ENCODE assay signal across 9 mouse cellular contexts in the genomic region with DNA sequence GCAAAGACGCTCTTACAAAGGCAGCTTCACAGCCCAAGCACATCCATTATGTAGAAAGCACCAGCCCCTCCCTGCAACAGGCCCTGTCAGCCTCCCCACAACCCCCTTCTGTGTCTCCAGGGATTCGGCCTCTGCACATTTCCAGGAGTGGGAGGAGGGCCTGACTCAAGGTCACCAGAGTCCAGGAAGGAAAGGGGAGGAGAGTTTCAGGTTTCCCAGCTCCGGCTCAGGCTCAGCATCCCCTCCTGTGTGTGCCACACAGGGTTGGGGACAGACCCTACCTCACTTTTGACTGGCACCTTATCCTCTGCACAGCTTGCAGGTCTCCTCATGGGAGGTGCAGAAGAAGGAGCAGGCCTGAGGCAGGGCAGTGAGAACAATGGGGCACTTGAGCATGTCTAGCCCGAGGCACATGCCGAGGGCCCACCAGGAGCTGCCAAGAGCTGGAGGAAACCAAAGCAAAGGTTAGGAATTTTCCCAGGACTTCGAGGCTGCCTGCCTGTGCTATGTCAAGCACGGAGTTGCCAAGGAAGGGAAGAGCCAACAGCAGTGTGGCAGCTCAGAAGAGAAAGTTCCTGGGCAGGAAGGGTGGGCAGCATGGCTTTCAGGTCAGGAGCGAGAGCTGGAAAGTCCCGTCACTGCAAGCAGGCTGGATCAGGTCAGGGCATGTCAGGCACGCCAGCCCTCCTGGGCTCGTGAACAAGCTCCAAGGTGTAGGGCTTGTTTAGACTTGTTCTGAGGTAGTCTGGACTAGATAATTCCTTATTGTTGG. TPM values are rescaled to one million over a fixed set of nuclear protein-coding genes. Genes with fewer than 3 reads are reported as not detected.
DNase-seq lines count a peak whose midpoint lies in the region; ATAC-seq lines count a peak whose summit lies in the region.
"Had no signal": no experiment of that assay in that cellular context is flagged by ENCODE, and none has a peak within 500 bp of the region (broad histone marks: within the 10 kb centered on the region; RNA-seq: fewer than 3 reads in every experiment).

No protein-coding gene starts in this region.

- peak overlapping the region; percentile 72 for H3K27ac ChIP-seq in embryonic facial prominence, embryonic 13.5 days

- ATAC-seq in embryonic facial prominence, embryonic 13.5 days (ENCODE audit: insufficient number of reproducible peaks, insufficient read depth, low FRiP score, low TSS enrichment, low read depth): peak; percentile 50; the same call in 1 of the 2 replicates

- intact Hi-C loops in gastrocnemius, postnatal 14 days (cut with DNase I; ENCODE audit: low total_unique reads): no loop called here
- intact Hi-C loops in heart, postnatal 10 days (cut with DNase I): loop anchor here (5.0 kb wide), 1 partner anchor 124 kb away; a partner anchor contains a TSS

- H3K4me1 ChIP-seq in embryonic facial prominence, embryonic 13.5 days: peaks cover 25% of the 10 kb centered on the region

- DNase-seq in gastrocnemius, postnatal 14 days: peak; percentile 46
- no peak for DNase-seq in gastrocnemius, postnatal 4 days (ENCODE audit: low spot score in 2 of 2)
- peak; percentile 72 to 76 for DNase-seq in heart, postnatal 10 days
- peak; percentile 53 to 76 for DNase-seq in kidney, postnatal 4 days
- DNase-seq in ovary, postnatal 36 days (ENCODE audit: low spot score): peak; percentile 33
- DNase-seq in left cerebral cortex, adult 9 months (ENCODE audit: low spot score in 2 of 2): no peak
- DNase-seq in cerebellum, postnatal 14 days: no peak

- H3K27me3 ChIP-seq in embryonic facial prominence, embryonic 13.5 days: no peaks in the 10 kb centered on the region

- no peak overlapping the region for H3K9ac ChIP-seq in embryonic facial prominence, embryonic 13.5 days

- H3K36me3 ChIP-seq in embryonic facial prominence, embryonic 13.5 days: no peaks in the 10 kb centered on the region

- no peak overlapping the region; the same call in 1 of the 2 replicates for H3K4me2 ChIP-seq in embryonic facial prominence, embryonic 13.5 days

- 20% methylated on average over 11 of the region's 11 CpGs for whole genome bisulfite sequencing in embryonic facial prominence, embryonic 13.5 days

- H3K4me3 ChIP-seq in embryonic facial prominence, embryonic 13.5 days: no peak overlapping the region

- no peaks in the 10 kb centered on the region for H3K9me3 ChIP-seq in embryonic facial prominence, embryonic 13.5 days

RNA-seq across cellular contexts. Expression of a gene that starts 3.5 kb away (rescaled TPM):
- total RNA-seq in gastrocnemius, postnatal 14 days (2021): 10 to 100 TPM; 16.6 to 20.1 TPM
- 10 to 100 TPM; 17.4 to 17.5 TPM for total RNA-seq in gastrocnemius, postnatal 4 days (2021)
- polyA plus RNA-seq in embryonic facial prominence, embryonic 13.5 days (2015; fragmentation: Nextera tagmentation; extraction: Ambion mirVana): 7.4 and 7.7 TPM in 2 replicates
- total RNA-seq in heart, postnatal 10 days (2021): 10 to 100 TPM; 43.8 to 50.9 TPM

RNA-seq across cellular contexts. Expression of a gene that starts 4.2 kb away (rescaled TPM):
- total RNA-seq in gastrocnemius, postnatal 14 days (2021): 1 to 10 TPM; 3.0 to 9.9 TPM
- 10 to 100 TPM in 1 of 2 experiments, 1 to 10 TPM in 1; 7.9 to 18.7 TPM for total RNA-seq in gastrocnemius, postnatal 4 days (2021)
- 1.8 and 4.4 TPM in 2 replicates for polyA plus RNA-seq in embryonic facial prominence, embryonic 13.5 days (2015; fragmentation: Nextera tagmentation; extraction: Ambion mirVana)
- total RNA-seq in heart, postnatal 10 days (2021): 1 to 10 TPM; 3.4 to 3.7 TPM

RNA-seq across cellular contexts. Expression of a gene that starts 23.5 kb away (rescaled TPM):
- total RNA-seq in gastrocnemius, postnatal 14 days (2021): under 1 TPM in 1 of 2 experiments, not detected in 1; 0.66 TPM
- not detected for total RNA-seq in gastrocnemius, postnatal 4 days (2021)
- polyA plus RNA-seq in embryonic facial prominence, embryonic 13.5 days (2015; fragmentation: Nextera tagmentation; extraction: Ambion mirVana): 4.7 and 6.9 TPM in 2 replicates
- total RNA-seq in heart, postnatal 10 days (2021): not detected
- polyA plus RNA-seq: C2C12 had no signal

Comparison
In these comparisons a context has a peak if more than half of its experiments do, and no peak if none do; other contexts are left out.
1. DNase-seq: peak in gastrocnemius, postnatal 14 days (single experiment), heart, postnatal 10 days (2 of 2), kidney, postnatal 4 days (2 of 2) and ovary, postnatal 36 days (single experiment); none in gastrocnemius, postnatal 4 days (0 of 2), left cerebral cortex, adult 9 months (0 of 2) and cerebellum, postnatal 14 days (0 of 2).